Mouse (Mus musculus): ENCODE results near the gene Epx.

DNA sequence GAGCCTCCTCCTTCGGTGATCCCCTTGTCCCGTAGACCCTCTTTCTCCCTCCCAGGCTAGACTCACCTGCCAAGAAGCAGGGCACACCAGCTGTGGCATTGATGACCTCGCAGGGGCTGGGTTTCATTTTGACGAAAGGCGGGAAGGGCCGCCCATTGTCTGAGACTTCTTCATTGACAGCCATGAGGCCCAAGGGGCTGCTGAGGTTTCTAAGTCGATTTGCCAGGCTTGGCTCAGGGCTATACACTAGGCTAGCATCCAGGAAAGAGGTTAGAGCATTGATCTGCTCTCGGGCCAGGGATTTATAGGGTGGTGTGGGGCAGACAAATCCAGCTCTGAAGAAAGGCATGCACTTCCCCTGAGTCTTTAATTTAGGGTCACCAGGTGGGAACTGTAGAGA lies 60.5 kb downstream of the Epx start:
- TF ChIP-seq CTCF (IDR thresholded peaks at IDR 0.05; ENCODE audit: low read depth) (no peak), EP300 (optimal IDR thresholded peaks at IDR 0.05) (no peak)

Data from stomach, postnatal 0 days (tissue).